Mouse (Mus musculus): ENCODE results near the gene Trim5. TPM values are rescaled to one million over a fixed set of nuclear protein-coding genes. Genes with fewer than 3 reads are reported as not detected.
"Not testable (repeated sequence)": the region's sequence is repeated elsewhere in the genome, so short reads cannot be mapped to it uniquely, and the experiment has no call there.

The Trim5 gene
- polyA plus RNA-seq (2014; fragmentation: Nextera tagmentation; extraction: Ambion mirVana) = 0.11 TPM in 1 of 2 replicates, not detected in the other

- H3K4me1 ChIP-seq (ENCODE audit: control insufficient read depth, insufficient read depth, low read length); H3K4me3 ChIP-seq (replicated peaks; ENCODE audit: low read depth, low read length); H3K9me3 ChIP-seq (ENCODE audit: control insufficient read depth, low read length); H3K27me3 ChIP-seq (ENCODE audit: control insufficient read depth, insufficient read depth, low read length); H3K27ac ChIP-seq (replicated peaks; ENCODE audit: low read depth, low read length); H3K9ac ChIP-seq (replicated peaks; ENCODE audit: low read length); ATAC-seq (ENCODE audit: low FRiP score, low TSS enrichment); H3K36me3 ChIP-seq (ENCODE audit: control insufficient read depth, insufficient read depth, low read length); DNase-seq; H3K4me2 ChIP-seq (ENCODE audit: low read length): not testable (repeated sequence)
- WGBS = 43% methylated on average over 14 of the region's 14 CpGs
Measured at GRCm38 (mm10) chr7:104287576-104288443, at the start of gene Trim5. Gene Trim5, minus strand, starts transcription at chr7:104288094.

GRCm38 (mm10) chr7:104335547-104335946, 47.7 kb upstream of the Trim5 start:
- not testable (repeated sequence) for H3K36me3 ChIP-seq (ENCODE audit: control insufficient read depth, insufficient read depth, low read length); H3K27me3 ChIP-seq (ENCODE audit: control insufficient read depth, insufficient read depth, low read length); H3K27ac ChIP-seq (replicated peaks; ENCODE audit: low read depth, low read length); H3K4me2 ChIP-seq (ENCODE audit: low read length); H3K4me3 ChIP-seq (replicated peaks; ENCODE audit: low read depth, low read length); DNase-seq; ATAC-seq (ENCODE audit: low FRiP score, low TSS enrichment); H3K9me3 ChIP-seq (ENCODE audit: control insufficient read depth, low read length); H3K9ac ChIP-seq (replicated peaks; ENCODE audit: low read length); H3K4me1 ChIP-seq (ENCODE audit: control insufficient read depth, insufficient read depth, low read length)
- WGBS = 79% methylated on average over 3 of the region's 3 CpGs

- H3K27me3 ChIP-seq (ENCODE audit: control insufficient read depth, insufficient read depth, low read length); H3K36me3 ChIP-seq (ENCODE audit: control insufficient read depth, insufficient read depth, low read length); H3K27ac ChIP-seq (replicated peaks; ENCODE audit: low read depth, low read length); H3K9ac ChIP-seq (replicated peaks; ENCODE audit: low read length); H3K9me3 ChIP-seq (ENCODE audit: control insufficient read depth, low read length); H3K4me2 ChIP-seq (ENCODE audit: low read length); H3K4me1 ChIP-seq (ENCODE audit: control insufficient read depth, insufficient read depth, low read length); ATAC-seq (ENCODE audit: low FRiP score, low TSS enrichment); DNase-seq; H3K4me3 ChIP-seq (replicated peaks; ENCODE audit: low read depth, low read length): not testable (repeated sequence)
- 94% methylated on average over 2 of the region's 2 CpGs for WGBS
Measured at GRCm38 (mm10) chr7:104329171-104329570, 41.3 kb upstream of the Trim5 start, which contains the start of gene Trim34b. Gene Trim34b, plus strand, starts transcription at chr7:104329471.

GRCm38 (mm10) chr7:104322028-104322427, 34.1 kb upstream of the Trim5 start:
- no peak for ATAC-seq (ENCODE audit: low FRiP score, low TSS enrichment)
- H3K36me3 ChIP-seq (ENCODE audit: control insufficient read depth, insufficient read depth, low read length) = no peaks in the 10 kb centered on the region
- H3K4me1 ChIP-seq (ENCODE audit: control insufficient read depth, insufficient read depth, low read length) = no peaks in the 10 kb centered on the region
- H3K9me3 ChIP-seq (ENCODE audit: control insufficient read depth, low read length) = no peaks in the 10 kb centered on the region
- no peak overlapping the region for H3K27ac ChIP-seq (replicated peaks; ENCODE audit: low read depth, low read length)
- H3K4me2 ChIP-seq (ENCODE audit: low read length) = no peak overlapping the region
- no peak for DNase-seq
- 91% methylated on average over 9 of the region's 9 CpGs for WGBS
- no peaks in the 10 kb centered on the region for H3K27me3 ChIP-seq (ENCODE audit: control insufficient read depth, insufficient read depth, low read length)
- no peak overlapping the region for H3K9ac ChIP-seq (replicated peaks; ENCODE audit: low read length)
- no peak overlapping the region for H3K4me3 ChIP-seq (replicated peaks; ENCODE audit: low read depth, low read length)

GRCm38 (mm10) chr7:104315369-104316080, 27.6 kb upstream of the Trim5 start, which contains the start of gene Trim12a:
Gene Trim12a, minus strand, starts transcription at chr7:104315466.
- H3K4me3 ChIP-seq (replicated peaks; ENCODE audit: low read depth, low read length) = not testable (repeated sequence)

GRCm38 (mm10) chr7:104314796-104315353, 27.0 kb upstream of the Trim5 start:
- Histone ChIP-seq H3K4me1 (ENCODE audit: control insufficient read depth, insufficient read depth, low read length) (no peaks in the 10 kb centered on the region), H3K9ac (replicated peaks; ENCODE audit: low read length) (no peak overlapping the region), H3K36me3 (ENCODE audit: control insufficient read depth, insufficient read depth, low read length) (no peaks in the 10 kb centered on the region), H3K9me3 (ENCODE audit: control insufficient read depth, low read length) (no peaks in the 10 kb centered on the region), H3K27me3 (ENCODE audit: control insufficient read depth, insufficient read depth, low read length) (no peaks in the 10 kb centered on the region), H3K4me3 (replicated peaks; ENCODE audit: low read depth, low read length) (no peak overlapping the region; the same call in 1 of the 2 replicates), H3K27ac (replicated peaks; ENCODE audit: low read depth, low read length) (no peak overlapping the region), H3K4me2 (ENCODE audit: low read length) (peak overlapping the region; percentile 26)
- 17% methylated on average over 15 of the region's 15 CpGs for WGBS
- DNase-seq (no peak), ATAC-seq (ENCODE audit: low FRiP score, low TSS enrichment) (no peak)

More at GRCm38 (mm10) chr7:104315369-104316080, 27.6 kb upstream of the Trim5 start, which contains the start of gene Trim12a:
- H3K4me2 ChIP-seq (ENCODE audit: low read length) = peak within 1 kb of the TSS; percentile 26
- WGBS = 31% methylated on average over 4 of the region's 4 CpGs
- not testable (repeated sequence) for ATAC-seq (ENCODE audit: low FRiP score, low TSS enrichment); H3K27ac ChIP-seq (replicated peaks; ENCODE audit: low read depth, low read length); H3K4me1 ChIP-seq (ENCODE audit: control insufficient read depth, insufficient read depth, low read length); H3K9me3 ChIP-seq (ENCODE audit: control insufficient read depth, low read length); DNase-seq; H3K36me3 ChIP-seq (ENCODE audit: control insufficient read depth, insufficient read depth, low read length); H3K9ac ChIP-seq (replicated peaks; ENCODE audit: low read length); H3K27me3 ChIP-seq (ENCODE audit: control insufficient read depth, insufficient read depth, low read length)

GRCm38 (mm10) chr7:104291638-104292400, 3.9 kb upstream of the Trim5 start:
- Histone ChIP-seq H3K4me2 (ENCODE audit: low read length) (no peak overlapping the region), H3K4me1 (ENCODE audit: control insufficient read depth, insufficient read depth, low read length) (no peaks in the 10 kb centered on the region), H3K4me3 (replicated peaks; ENCODE audit: low read depth, low read length) (no peak overlapping the region), H3K27ac (replicated peaks; ENCODE audit: low read depth, low read length) (no peak overlapping the region), H3K36me3 (ENCODE audit: control insufficient read depth, insufficient read depth, low read length) (no peaks in the 10 kb centered on the region), H3K9me3 (ENCODE audit: control insufficient read depth, low read length) (no peaks in the 10 kb centered on the region), H3K27me3 (ENCODE audit: control insufficient read depth, insufficient read depth, low read length) (no peaks in the 10 kb centered on the region), H3K9ac (replicated peaks; ENCODE audit: low read length) (no peak overlapping the region)
- 82% methylated on average over 5 of the region's 5 CpGs for WGBS
- no peak for DNase-seq
- no peak for ATAC-seq (ENCODE audit: low FRiP score, low TSS enrichment)

GRCm38 (mm10) chr7:104290641-104291040, 2.7 kb upstream of the Trim5 start:
- no peak overlapping the region for H3K4me3 ChIP-seq (replicated peaks; ENCODE audit: low read depth, low read length)
- no peaks in the 10 kb centered on the region for H3K4me1 ChIP-seq (ENCODE audit: control insufficient read depth, insufficient read depth, low read length)
- no peak for DNase-seq
- no peaks in the 10 kb centered on the region for H3K27me3 ChIP-seq (ENCODE audit: control insufficient read depth, insufficient read depth, low read length)
- H3K27ac ChIP-seq (replicated peaks; ENCODE audit: low read depth, low read length) = no peak overlapping the region
- H3K4me2 ChIP-seq (ENCODE audit: low read length) = no peak overlapping the region
- ATAC-seq (ENCODE audit: low FRiP score, low TSS enrichment) = no peak
- no peaks in the 10 kb centered on the region for H3K9me3 ChIP-seq (ENCODE audit: control insufficient read depth, low read length)
- WGBS = 94% methylated on average over 1 of the region's 1 CpGs
- H3K36me3 ChIP-seq (ENCODE audit: control insufficient read depth, insufficient read depth, low read length) = no peaks in the 10 kb centered on the region
- H3K9ac ChIP-seq (replicated peaks; ENCODE audit: low read length) = no peak overlapping the region

Measured in midbrain, embryonic 14.5 days (tissue).